Mouse (Mus musculus) heart, postnatal 0 days (tissue): ENCODE measurements at regions not wholly inside any gene's neighbourhood (a gene's known extent, or its start where the extent isn't known, plus 50 kb on each side); places are given as distances from the start of the nearest gene placed in this dataset.

ENCODE experiments used
- CTCF ChIP-seq: IDR thresholded peaks from 2 replicates; pipeline ENCODE4 v1.5.1; 2016; ENCODE audit warnings: antibody characterized with exemption, control low read depth, low read depth
- EP300 ChIP-seq: IDR thresholded peaks from 2 replicates; pipeline ENCODE4 v1.6.1; 2016; ENCODE audit warnings: antibody characterized with exemption, low read depth

- TF ChIP-seq CTCF (no peak), EP300 (no peak)
These were observed 56.9 kb upstream of the Ralgps2 start for GRCm38 (mm10) chr1:156996084-156996880.
